Mouse (Mus musculus): ENCODE results near the gene Plk5.

Gene Plk5

DNA sequence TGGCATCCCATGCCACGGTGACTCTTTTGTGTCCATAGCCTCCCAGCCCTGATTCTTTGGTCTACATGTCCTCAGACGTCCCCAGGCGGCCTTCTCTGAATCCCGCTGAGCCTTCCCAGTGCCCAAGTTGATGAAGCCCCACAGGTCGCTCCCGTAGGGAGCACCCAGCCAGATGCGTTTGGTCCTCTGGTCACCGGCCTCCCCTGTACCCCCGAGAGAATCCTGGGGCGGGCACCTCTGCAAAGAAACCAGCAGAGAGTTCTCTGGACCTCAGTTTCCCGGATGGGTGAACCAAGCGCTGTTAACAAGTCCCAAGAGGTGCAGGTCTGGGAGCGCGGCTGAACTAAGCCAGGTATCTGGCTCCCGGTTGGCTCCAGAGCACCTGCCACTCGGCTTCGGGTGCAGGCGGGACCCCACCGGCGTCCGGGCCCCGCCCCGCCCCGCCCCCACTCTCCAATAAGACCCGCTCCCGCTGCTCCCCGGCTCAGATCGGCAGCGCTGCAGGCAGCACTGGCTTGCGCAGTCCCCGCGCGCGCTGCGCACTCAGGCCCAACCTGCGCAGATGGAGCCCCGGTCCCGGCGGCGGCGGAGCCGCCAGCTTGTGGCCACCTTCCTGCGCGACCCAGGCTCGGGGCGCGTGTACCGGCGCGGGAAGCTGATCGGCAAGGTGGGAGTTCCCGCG lies at the start of gene Plk5:
Gene Plk5 (plus strand): TSS at position 459 of the 682 bp plus-strand sequence.
- DNase-seq: no peak

DNA sequence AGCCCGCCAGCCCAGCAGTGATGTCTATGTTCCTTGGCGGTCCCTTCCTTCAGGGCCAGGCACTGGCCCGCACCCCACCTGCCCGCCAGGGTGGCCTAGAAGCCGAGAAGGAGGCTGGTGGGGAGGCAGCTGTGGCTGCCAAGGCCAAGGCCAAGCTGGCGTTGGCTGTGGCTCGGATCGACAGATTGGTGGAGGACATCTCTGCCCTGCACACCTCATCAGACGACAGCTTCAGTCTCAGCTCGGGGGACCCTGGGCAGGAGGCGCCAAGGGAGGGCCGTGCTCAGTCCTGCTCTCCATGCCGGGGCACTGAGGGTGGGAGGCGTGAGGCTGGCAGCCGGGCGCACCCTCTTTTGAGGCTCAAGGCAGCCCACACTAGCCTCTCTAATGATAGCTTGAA lies 44.7 kb upstream of the Plk5 start:
- DNase-seq: no peak

DNA sequence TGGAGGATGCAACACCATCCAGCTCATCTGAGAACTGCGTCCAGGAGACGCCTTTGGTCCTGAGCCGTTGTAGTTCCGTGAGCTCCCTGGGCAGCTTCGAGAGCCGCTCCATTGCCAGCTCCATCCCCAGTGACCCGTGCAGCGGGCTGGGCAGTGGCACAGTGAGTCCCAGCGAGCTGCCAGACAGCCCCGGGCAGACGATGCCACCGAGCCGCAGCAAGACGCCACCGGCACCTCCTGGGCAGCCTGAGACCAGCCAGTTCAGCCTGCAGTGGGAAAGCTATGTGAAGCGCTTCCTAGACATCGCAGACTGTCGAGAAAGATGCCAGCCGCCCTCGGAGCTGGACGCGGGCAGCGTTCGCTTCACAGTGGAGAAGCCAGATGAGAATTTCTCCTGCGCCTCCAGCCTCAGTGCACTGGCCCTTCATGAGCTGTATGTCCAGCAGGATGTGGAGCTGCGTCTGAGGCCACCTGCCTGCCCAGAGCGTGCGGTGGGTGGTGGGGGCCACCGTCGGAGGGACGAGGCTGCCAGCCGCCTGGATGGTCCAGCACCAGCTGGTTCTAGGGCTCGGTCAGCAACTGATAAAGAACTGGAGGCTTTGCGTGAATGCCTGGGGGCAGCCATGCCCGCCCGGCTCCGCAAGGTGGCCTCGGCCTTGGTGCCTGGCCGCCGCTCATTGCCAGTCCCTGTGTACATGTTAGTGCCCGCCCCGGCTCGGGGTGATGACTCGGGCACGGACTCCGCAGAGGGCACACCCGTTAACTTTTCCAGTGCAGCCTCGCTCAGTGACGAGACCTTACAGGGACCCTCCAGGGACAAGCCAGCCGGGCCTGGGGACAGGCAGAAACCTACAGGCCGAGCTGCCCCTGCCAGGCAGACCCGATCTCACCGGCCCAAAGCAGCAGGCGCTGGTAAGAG lies 43.4 kb upstream of the Plk5 start:
- peak in 1 of 2 experiments; percentile 49 for DNase-seq

DNA sequence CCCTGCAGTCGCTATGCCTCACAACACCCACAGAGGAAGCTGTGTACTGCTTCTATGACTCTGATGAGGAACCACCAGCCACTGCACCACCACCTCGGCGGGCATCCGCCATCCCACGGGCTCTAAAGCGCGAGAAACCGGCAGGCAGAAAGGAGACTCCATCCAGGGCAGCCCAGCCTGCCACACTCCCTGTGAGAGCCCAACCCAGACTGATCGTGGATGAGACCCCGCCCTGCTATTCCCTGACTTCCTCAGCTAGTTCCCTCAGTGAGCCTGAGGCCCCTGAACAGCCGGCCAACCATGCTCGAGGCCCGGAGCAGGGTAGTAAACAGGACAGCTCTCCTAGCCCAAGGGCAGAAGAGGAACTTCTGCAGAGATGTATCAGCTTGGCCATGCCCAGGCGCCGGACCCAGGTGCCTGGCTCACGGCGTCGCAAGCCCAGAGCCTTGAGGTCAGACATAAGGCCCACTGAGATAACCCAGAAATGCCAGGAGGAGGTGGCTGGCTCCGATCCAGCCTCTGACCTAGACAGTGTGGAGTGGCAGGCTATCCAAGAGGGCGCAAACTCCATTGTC lies 42.5 kb upstream of the Plk5 start:
- no peak for DNase-seq

DNA sequence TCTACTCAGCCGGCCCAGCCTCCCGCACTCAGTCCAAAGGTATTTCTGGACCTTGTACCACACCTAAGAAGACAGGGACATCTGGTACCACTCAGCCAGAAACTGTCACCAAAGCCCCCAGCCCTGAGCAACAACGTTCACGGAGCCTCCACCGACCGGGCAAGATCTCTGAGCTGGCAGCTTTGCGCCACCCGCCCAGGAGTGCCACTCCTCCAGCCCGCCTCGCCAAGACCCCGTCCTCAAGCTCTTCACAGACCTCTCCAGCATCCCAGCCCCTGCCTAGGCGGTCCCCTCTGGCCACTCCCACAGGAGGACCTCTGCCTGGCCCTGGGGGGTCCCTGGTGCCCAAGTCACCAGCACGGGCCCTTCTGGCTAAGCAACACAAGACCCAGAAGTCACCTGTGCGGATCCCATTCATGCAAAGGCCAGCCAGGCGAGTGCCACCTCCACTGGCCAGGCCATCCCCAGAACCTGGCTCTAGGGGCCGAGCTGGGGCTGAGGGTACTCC lies 41.7 kb upstream of the Plk5 start:
- no peak for DNase-seq

DNA sequence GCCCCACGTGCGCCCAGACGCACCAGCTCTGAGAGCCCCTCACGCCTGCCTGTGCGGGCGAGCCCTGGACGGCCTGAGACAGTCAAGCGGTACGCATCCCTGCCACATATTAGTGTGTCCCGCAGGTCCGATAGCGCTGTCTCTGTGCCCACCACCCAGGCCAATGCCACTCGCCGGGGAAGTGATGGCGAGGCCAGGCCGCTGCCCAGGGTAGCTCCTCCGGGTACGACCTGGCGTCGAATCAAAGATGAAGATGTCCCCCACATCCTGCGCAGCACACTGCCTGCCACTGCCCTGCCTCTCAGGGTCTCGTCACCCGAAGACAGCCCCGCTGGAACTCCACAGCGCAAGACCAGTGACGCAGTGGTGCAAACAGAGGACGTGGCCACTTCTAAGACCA lies 40.9 kb upstream of the Plk5 start:
- DNase-seq: no peak

DNA sequence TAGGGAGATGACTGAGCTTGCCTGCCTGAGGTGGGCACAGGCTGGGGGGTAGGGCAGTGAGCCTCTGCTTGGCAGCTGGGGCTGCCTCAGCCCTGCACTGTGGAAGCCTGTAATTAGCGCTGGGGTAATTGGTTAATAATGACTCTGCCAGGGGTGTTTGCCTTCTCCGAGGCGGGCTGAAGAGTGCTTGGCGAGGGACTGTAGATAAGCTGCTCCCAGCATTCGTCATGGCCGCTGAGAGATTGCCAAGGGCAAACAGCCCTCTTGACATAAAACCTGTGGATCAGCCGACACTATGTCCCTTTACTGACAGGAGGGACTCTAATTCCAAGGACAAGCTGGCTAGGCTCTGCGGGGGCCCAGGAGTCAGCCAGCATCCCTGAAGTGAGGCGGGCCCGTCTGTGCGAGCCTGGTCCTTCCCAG lies 39.9 kb upstream of the Plk5 start:
- DNase-seq: no peak

DNA sequence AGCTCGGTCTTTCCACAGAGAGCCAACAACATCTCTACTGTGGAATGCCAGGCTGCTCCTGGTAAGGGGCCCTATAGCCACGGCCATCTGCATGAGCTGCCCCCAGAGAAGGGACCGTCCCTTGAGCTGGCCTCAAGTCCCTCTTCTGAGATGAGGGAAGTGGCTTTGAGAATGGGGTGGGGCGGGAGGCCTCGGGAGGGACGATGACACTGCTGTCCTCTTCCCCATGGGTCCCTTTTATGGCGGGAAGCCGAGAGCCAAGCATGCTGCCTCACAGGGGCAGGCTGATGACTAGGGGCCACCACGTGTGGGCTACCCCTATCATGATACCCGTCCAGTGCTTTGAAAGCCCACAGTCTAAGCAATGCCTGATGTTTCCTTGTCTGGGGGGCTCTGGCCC lies 39.2 kb upstream of the Plk5 start:
- DNase-seq: no peak

DNA sequence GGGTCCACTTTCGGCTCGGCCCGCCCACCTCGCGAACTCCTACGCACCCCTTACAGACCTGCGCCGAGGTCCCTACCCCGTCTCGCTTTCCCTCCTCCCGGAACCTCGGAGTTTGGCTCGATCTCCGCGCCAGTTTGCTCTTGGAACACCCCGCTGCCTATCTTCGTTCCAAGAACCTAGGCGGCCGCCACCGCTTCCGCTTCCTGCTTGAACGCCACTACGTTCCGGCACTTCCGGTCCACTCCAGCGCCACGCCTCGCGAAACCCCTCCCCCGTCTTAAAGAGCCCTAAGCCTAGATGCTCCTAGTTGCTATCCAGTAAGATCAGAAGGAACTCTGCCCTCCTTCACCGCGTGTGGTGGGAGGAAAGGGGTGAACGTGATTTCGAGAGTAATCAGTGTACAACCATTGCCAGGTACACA lies 35.9 kb upstream of the Plk5 start, which contains the start of gene 2310011J03Rik:
Gene 2310011J03Rik (minus strand): TSS at position 198 of the 421 bp plus-strand sequence.
- DNase-seq: peak; percentile 96 to 97

DNA sequence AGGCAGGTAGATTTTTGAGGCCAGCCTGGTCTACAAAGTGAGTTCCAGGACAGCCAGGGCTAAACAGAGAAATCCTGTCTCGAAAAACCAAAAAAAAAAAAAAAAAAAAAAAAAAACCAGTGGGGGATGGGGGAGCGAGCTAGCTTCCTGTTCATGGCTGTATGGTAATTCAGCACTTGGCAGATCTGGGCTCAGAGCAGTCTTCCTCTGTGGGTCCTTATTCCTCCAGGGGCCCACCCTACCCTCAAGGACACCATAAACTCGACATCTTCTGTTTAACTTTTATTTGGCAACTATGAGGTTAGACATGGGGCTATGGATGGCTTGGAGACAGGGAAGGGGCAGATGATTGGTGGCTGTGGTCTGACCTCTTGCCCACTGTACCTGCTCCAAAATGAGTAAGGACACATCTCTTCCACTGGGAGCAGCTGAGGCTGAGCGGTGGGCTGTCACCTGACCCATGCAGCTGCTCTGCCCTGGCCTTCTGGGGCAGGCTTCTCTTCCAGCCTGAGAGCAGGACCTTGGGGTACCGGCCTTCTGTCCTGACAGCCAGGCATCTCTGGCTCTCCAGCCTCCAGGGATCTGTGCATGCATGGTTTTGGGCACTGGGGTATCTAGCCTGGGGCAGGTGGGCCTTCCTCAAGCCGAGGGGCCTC lies 35.1 kb upstream of the Plk5 start:
- no peak for DNase-seq

DNA sequence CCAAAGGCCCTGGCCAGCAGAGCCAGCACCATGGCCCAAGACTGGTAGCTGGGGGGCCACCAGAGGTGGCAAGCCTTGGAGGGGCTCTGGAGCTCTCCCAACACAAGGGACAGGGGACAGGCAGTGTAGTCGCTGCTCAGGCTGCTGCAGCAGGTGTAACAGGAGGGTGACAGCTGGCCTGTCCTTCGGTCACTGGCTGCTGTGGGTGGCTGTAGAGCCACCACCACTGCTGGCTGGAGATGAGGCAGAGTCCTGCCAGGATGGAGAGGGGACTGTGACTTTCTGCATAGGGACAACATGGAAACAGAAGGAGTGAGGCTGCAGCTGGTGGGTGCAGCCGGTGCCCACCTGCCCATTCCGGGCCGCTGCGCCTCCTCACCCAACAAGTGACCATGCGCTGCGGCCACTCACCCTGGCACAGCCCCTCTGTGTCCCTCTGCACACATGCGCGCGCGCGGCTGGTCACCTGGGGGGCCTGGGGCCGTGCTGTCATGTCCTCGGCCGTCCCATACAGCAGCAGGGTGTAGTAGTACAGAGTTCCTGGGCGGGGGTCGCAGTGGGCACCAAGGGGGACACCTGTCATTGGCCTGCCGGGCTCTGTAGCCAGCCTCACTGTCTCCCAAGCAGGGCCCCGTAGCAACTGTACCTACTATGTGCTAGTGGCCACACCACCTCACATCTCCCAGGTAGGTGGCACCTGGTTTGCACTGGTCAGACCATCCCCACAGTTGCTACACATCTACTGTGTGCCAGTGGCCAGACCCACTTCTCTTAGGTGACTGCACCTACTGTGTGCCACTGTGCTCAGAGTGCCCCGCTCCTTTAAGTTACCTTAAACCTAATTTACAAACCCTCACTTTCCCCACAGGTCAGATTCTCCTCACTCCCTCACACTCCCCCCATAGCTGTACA lies 34.3 kb upstream of the Plk5 start:
- no peak for DNase-seq

DNA sequence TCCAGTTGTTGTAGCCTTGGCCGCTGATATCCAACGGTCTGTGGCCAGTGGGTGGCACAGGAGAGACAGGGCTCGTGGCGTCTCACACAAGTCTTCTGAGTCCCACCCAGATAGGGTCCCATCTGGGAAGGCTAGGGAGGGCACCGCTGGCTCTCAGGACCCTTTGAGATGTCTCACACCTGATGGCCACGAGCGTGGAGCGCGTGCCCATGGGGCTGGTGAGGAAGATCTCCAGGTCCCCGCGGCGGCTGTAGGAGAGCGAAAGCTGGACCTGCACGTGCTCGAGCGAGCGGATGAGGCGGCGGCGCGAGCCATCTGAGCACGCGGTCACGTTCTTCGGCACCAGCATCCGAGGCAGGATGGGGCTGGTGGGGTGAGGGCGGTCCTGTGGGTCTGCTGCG lies 33.4 kb upstream of the Plk5 start:
- DNase-seq: peak in 1 of 2 experiments; percentile 54

DNA sequence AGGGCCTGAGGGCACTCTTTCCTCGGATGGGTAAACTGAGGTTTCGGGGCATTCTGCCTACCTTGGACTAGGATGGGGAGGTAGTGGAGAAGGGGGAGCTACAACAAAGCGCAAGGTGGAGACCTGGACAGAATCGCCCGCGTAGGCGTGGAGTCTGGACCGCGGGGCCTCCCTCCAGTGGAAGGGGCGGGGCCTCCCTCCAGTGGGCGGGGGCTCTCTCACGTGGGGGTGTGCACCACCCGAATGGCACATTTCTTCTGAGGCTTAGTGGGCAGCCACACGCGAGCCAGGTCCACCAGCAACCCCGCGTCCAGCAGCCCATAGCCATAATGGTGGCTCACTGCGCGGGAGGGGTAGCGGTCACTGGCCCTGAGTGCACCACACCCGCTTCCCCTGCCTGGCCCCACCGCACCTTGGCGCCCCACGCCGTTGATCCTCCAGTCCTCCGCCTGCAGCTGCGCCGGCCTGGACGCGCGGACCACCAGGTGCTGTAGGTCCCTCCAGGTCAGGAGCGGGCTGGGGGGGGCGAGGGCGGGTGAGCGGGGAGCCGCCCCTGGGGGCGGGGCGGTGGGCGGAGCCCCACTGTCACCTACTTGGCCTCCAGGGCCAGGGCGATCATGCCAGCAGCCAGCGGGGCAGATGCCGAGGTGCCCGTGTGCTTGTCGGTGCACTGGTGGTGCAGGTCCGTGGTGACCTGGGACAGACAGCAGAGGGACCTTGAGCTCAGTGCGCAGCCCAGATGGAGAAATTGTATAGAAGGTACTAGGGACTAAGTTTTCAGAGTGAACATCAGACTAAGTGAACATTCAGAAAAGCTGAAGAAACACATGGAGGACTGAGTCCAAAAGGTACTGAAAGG lies 32.8 kb upstream of the Plk5 start:
- peak; percentile 84 to 91 for DNase-seq

DNA sequence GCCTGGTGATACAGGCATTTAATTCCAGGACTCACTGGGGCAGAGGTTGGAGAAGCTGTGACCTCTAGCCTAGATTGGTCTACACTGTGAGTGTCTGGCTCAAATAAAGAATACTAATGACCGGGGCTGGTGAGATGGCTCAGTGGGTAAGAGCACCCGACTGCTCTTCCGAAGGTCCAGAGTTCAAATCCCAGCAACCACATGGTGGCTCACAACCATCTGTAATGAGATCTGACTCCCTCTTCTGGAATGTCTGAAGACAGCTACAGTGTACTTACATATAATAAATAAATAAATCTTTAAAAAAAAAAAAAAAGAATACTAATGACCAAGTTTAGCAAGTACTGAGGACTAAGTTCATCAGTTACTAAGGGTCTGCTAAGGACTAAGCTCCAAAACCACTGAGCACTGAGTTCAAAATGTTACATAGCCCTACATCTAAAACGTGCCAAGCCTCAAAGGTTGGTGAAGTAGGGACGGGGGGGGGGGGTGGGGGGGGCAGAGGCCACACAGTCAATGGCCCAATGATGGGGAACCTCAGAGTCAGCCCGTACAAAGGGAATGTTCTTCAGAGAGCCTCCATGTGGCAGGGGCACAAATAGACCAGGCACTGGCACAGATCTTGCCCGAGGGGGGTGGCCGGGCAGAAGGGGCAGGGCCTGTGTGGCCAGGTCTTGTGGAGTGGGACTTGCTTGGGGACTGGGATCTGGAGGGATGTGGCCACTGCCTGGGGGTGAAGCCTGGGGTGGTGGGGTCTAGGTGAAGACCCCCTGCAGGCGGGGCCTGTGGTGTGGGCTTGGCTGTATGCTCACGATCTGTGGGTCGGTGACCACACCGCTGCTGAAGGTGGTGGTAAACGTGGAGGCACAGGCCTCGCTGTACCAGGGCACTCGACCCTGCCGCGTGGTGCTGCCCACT lies 31.9 kb upstream of the Plk5 start:
- DNase-seq: peak in 1 of 2 experiments; percentile 59

DNA sequence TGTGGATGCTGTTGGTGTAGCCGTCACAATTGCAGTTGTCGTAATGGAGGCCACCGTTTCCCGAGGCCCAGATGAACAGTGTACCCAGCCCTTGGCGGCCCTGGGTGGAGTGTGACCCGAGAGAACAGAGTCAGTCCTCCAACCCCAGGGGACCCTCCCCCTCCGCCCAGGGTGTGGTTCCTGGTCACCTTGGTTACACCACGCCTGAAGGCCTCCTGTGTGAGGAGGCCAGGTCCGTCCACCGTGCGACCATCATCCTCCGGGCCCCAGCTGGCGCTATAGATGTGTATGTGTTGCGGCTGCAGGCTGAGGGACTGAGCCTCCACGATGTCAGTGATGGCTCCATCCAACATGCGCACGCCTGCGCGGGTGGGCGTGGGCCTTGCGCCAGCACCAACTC lies 31.2 kb upstream of the Plk5 start:
- no peak for DNase-seq

DNA sequence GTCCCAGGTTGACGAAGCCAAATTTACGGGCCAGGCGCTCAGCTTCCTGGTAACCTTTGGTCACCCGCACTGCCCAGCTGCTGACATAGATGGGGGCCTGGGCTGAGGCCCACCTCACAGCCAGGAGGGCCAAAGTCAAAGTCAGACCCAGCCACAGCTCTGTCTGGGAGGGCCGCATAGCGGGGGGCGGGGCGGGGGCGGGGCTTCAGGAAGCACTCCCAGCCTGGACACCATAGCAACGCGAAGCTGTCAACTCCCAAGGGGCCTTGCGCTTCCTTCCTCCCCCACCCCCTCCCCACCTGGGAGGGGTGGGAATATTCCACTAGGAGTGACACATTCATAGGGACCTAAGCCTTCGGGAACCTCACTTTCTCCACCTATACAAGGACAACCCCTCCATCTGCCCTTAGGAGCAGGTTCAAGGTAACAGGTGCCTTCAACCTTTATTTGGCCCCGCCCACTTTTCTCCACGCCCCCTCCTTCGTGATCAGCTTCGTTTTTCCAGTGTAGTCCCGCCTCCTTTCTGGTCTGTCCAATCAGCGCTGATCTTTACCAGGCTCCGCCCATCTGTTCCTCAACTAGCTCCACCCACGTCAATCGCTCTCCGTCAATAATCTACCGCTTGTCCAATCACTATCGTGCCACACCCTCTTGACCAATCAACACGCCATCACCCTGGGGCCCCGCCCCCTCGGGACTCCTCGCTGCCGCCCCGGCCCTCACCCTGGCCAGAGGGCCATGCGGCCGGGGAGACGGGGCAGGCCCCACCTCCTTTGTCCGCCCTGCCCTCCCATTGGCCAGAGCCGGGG lies 26.8 kb upstream of the Plk5 start, which contains the start of the genes Pcsk4 and Reep6:
Gene Pcsk4 (minus strand): TSS at position 226 of the 809 bp plus-strand sequence.
Gene Reep6 (plus strand): TSS at position 681 of the 809 bp plus-strand sequence.
- peak; percentile 98 for DNase-seq

DNA sequence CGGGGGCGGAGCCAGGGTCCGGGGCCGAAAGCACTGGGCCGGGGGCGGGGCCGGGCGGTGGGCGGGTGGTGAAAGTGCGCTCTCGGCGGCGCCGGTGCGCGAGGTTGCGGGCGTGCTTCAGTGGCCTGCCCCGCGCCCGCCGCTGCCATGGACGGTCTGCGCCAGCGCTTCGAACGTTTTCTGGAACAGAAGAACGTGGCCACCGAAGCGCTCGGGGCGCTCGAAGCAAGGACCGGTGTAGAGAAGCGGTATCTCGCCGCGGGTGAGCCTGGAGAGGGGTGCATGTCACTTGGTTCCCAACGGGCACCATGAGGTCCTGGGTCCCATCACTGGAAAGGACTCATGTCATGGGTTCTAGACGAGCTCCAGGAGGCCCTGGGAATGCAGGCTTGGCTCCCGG lies 26.2 kb upstream of the Plk5 start:
- no peak for DNase-seq

DNA sequence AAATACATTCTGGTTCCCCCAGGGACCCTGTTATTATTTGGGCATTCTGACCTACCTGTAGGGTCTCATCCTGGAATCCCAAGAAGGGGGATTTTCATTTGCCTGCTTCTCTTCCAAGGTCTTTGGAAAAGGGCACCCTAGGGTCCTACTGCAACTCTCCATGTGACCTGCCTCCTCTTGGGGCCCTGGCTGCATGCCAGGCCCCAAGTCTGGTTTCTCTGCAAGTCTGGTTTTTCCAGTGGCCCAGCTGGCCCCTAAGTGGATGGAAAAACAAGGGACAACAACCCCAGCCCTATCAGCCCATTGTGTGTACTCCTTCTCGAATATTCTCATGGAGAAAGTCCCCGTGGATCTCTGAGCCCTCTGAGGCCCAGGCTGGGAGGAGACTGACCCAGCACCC lies 25.4 kb upstream of the Plk5 start:
- no peak for DNase-seq
